Mouse (Mus musculus) stomach, embryonic 16.5 days (tissue): Measurements from ENCODE around the gene Os9. TPM values are rescaled to one million over a fixed set of nuclear protein-coding genes. Genes with fewer than 3 reads are reported as not detected.

Experiments
- ATAC-seq: fragments of 200-750 bp; cut with Nextera tagmentation; 2 replicates; pipeline ENCODE4 v1.8.0; 2017; ENCODE audit warnings: moderate number of reproducible peaks, moderate TSS enrichment; ENCODE audit not compliant: insufficient read depth, low FRiP score
- H3K27ac ChIP-seq: fragments of 300-500 bp; sonication (generic); 2 replicates; pipeline ENCODE4 v1.5.1; 2014; ENCODE audit warnings: low read length
- H3K27me3 ChIP-seq: fragments of 300-500 bp; sonication (generic); 2 replicates; pipeline ENCODE4 v1.6.1; 2014; ENCODE audit warnings: low read length, control low read depth, mixed read lengths; ENCODE audit not compliant: control insufficient read depth, insufficient read depth
- H3K36me3 ChIP-seq: fragments of 300-500 bp; sonication (generic); 2 replicates; pipeline ENCODE4 v1.6.1; 2014; ENCODE audit warnings: low read length; ENCODE audit not compliant: control insufficient read depth, insufficient read depth
- H3K4me1 ChIP-seq: fragments of 300-500 bp; sonication (generic); 2 replicates; pipeline ENCODE4 v1.6.1; 2014; ENCODE audit warnings: low read length, control low read depth, mixed read lengths; ENCODE audit not compliant: control insufficient read depth, insufficient read depth
- H3K4me2 ChIP-seq: fragments of 300-500 bp; sonication (generic); 2 replicates; pipeline ENCODE4 v1.6.1; 2014; ENCODE audit warnings: low read depth, low read length, mixed read lengths
- H3K4me3 ChIP-seq: fragments of 300-500 bp; sonication (generic); replicated peaks from 2 replicates; pipeline ENCODE4 v1.5.1; 2014; ENCODE audit warnings: mild to moderate bottlenecking, low read length
- H3K9ac ChIP-seq: fragments of 300-500 bp; sonication (generic); 2 replicates; pipeline ENCODE4 v1.6.1; 2014; ENCODE audit warnings: low read length
- H3K9me3 ChIP-seq: fragments of 300-500 bp; sonication (generic); replicated peaks from 2 replicates; pipeline ENCODE4 v1.6.1; 2016; ENCODE audit warnings: low read length, control low read depth; ENCODE audit not compliant: control insufficient read depth
- WGBS: fragments of 180-500 bp; shearing (Covaris S2); extraction: QIAGEN DNeasy Blood & Tissue Kit; methylation state at CpG from one replicate; pipeline ENCODE4 v1.1.7; 2014; 5-methylcytosine and 5-hydroxymethylcytosine counted together
- polyA plus RNA-seq: library from polyadenylated mRNA; unstranded; fragments of >200 nt; fragmentation: Nextera tagmentation; extraction: Ambion mirVana; gene quantifications from 2 replicates; pipeline ENCODE4 v1.2.1, GENCODE M21; 2015

Gene Os9
- polyA plus RNA-seq, 1 experiment from 2014 or later, result 114 TPM

- WGBS, result 84% methylated on average over 2 of the region's 2 CpGs
- 0 out of 2 replicates have a peak, but pooled peaks cover under 1% of the 10 kb centered on the region for H3K4me1 ChIP-seq
Measured at GRCm38 (mm10) chr10:127115068-127115467, 5.9 kb downstream of the Os9 start.

DNA sequence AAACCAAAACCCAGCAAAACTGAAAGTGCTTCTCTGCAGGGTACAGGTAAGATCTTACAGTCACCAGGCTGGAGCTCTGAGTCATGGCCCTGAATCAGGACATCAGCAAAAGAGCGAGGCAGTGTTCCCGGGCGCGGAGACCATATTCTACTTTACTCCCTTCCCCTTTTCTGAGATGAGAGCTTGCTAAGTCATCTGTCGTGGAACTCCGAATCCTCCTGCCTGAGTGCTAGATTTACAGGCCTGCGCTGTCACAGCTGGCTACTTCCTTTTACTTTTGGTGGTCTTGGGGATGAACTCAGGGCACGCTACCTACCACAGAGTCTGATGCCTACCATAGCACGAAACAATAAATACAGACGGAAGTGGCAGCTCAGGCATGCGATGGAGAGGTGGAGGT lies 6.5 kb downstream of the Os9 start:
- H3K4me2 ChIP-seq, result no peak overlapping the region
- ATAC-seq, result no peak
- H3K27me3 ChIP-seq, result no peaks in the 10 kb centered on the region
- H3K4me3 ChIP-seq, result no peak overlapping the region
- H3K9ac ChIP-seq, result no peak overlapping the region
- no peaks in the 10 kb centered on the region for H3K9me3 ChIP-seq
- H3K27ac ChIP-seq, result no peak overlapping the region
- H3K36me3 ChIP-seq, result peaks cover 3% of the 10 kb centered on the region; the same call in 1 of the 2 replicates
- 90% methylated on average over 11 of the region's 11 CpGs for WGBS
- H3K4me1 ChIP-seq, result no peaks in the 10 kb centered on the region

More at GRCm38 (mm10) chr10:127115068-127115467, 5.9 kb downstream of the Os9 start:
- Histone ChIP-seq H3K27me3 (no peaks in the 10 kb centered on the region), H3K9ac (no peak overlapping the region), H3K4me3 (no peak overlapping the region), H3K9me3 (no peaks in the 10 kb centered on the region), H3K4me2 (no peak overlapping the region), H3K27ac (no peak overlapping the region), H3K36me3 (peaks cover 3% of the 10 kb centered on the region; the same call in 1 of the 2 replicates)
- ATAC-seq, result no peak

- WGBS, result 89% methylated on average over 15 of the region's 15 CpGs
- no peaks in the 10 kb centered on the region for H3K4me1 ChIP-seq
- no peak overlapping the region for H3K4me2 ChIP-seq
- no peak overlapping the region for H3K9ac ChIP-seq
- H3K36me3 ChIP-seq, result no peaks in the 10 kb centered on the region; the same call in 1 of the 2 replicates
- no peak overlapping the region for H3K27ac ChIP-seq
- H3K27me3 ChIP-seq, result no peaks in the 10 kb centered on the region
- no peak for ATAC-seq
- H3K9me3 ChIP-seq, result no peaks in the 10 kb centered on the region
- no peak overlapping the region for H3K4me3 ChIP-seq
Measured at GRCm38 (mm10) chr10:127111001-127111887, 9.7 kb downstream of the Os9 start.

- ATAC-seq, result no peak
Measured at GRCm38 (mm10) chr10:127108262-127108583, 12.7 kb downstream of the Os9 start.

DNA sequence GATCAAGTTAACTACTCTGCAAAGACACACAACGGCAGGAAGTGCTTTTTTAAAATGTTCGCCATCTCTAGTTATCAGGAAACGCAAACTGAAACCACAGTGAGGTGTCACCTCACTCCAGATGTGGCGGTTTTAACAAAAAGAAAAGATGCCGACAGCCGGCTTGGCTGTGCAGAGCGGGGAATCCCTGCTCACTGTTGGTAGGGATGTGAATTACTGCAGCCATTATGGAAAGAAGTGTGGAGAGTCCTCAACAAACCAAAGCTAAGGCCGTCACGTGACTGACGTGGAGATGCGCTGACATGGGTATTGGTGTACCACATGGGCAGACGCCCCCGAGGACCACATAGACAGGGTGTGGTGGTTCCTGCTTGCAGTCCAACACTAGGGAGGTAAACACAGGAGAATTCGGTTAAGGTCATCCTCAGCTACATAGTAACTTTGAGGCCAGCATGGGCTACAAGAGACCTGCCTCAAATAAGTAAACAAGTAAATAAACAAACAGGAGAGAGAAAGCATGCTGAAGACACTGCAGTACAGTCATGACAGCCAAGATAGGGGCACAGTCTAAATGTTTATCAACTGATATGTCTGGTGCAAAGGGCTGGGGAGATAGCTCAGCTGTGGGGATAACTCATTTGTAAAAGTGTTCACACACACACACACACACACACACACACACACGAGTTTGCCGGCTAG lies 13.2 kb downstream of the Os9 start:
- no peaks in the 10 kb centered on the region for H3K9me3 ChIP-seq
- ATAC-seq, result no peak
- H3K27ac ChIP-seq, result no peak overlapping the region
- no peak overlapping the region for H3K4me2 ChIP-seq
- H3K36me3 ChIP-seq, result no peaks in the 10 kb centered on the region
- H3K9ac ChIP-seq, result no peak overlapping the region
- H3K27me3 ChIP-seq, result no peaks in the 10 kb centered on the region
- 83% methylated on average over 16 of the region's 16 CpGs for WGBS
- H3K4me3 ChIP-seq, result no peak overlapping the region
- H3K4me1 ChIP-seq, result no peaks in the 10 kb centered on the region

More at GRCm38 (mm10) chr10:127108262-127108583, 12.7 kb downstream of the Os9 start:
- Histone ChIP-seq H3K27me3 (no peaks in the 10 kb centered on the region), H3K36me3 (no peaks in the 10 kb centered on the region; the same call in 1 of the 2 replicates), H3K4me1 (no peaks in the 10 kb centered on the region), H3K27ac (no peak overlapping the region), H3K9me3 (no peaks in the 10 kb centered on the region), H3K4me3 (no peak overlapping the region), H3K4me2 (no peak overlapping the region), H3K9ac (no peak overlapping the region)
- 71% methylated on average over 3 of the region's 3 CpGs for WGBS

- H3K36me3 ChIP-seq, result no peaks in the 10 kb centered on the region
- ATAC-seq, result no peak
- H3K4me3 ChIP-seq, result no peak overlapping the region
- H3K9me3 ChIP-seq, result no peaks in the 10 kb centered on the region
- H3K4me1 ChIP-seq, result no peaks in the 10 kb centered on the region
- no peak overlapping the region for H3K9ac ChIP-seq
- H3K27me3 ChIP-seq, result no peaks in the 10 kb centered on the region
- no peak overlapping the region for H3K27ac ChIP-seq
- WGBS, result 46% methylated on average over 7 of the region's 7 CpGs
- H3K4me2 ChIP-seq, result no peak overlapping the region
Measured at GRCm38 (mm10) chr10:127103631-127104030, 17.3 kb downstream of the Os9 start.

DNA sequence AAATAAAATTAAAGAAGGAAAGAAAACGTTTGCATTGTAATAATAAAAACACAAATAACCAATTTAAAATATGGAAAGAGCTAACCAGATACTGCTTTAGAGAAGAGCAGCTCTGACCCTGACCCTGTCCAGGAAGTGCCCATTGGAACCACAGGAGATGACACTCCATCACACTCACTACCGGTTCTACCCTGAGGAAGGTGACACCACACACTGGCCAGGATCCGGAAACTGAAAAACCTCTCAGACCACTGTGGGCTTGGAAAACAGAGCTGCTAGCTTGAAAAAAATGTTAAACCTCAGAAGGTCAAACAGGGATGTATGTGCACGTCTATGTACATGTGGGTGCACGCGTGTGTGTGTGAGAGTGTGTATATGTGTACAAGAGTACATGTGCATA lies 19.8 kb downstream of the Os9 start:
- no peak for ATAC-seq
- no peaks in the 10 kb centered on the region for H3K4me1 ChIP-seq
- peaks cover 6% of the 10 kb centered on the region; the same call in 1 of the 2 replicates for H3K36me3 ChIP-seq
- H3K27me3 ChIP-seq, result no peaks in the 10 kb centered on the region
- WGBS, result 79% methylated on average over 6 of the region's 6 CpGs
- no peak overlapping the region for H3K4me3 ChIP-seq
- no peak overlapping the region for H3K9ac ChIP-seq
- no peak overlapping the region for H3K4me2 ChIP-seq
- H3K27ac ChIP-seq, result no peak overlapping the region
- H3K9me3 ChIP-seq, result no peaks in the 10 kb centered on the region

DNA sequence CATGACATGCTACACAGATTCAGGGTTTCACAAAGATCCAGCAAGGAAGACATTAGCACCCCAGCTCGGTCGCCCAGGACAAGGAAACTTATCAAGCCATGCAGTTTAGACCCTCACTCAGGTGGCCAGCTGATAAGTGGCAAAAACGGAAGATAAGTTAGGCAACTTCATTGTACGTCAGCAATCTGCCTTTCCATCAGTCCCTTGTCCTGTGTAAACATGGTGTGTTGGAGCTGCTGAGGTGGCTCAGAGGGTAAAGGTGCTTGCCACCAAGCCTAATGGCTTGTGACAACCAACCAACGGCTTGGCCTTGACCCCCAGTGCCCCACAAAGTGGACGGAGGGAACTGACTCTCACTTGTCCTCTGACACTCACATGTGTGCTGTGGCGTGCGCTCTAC lies 20.5 kb downstream of the Os9 start:
- no peak overlapping the region for H3K4me3 ChIP-seq
- H3K4me2 ChIP-seq, result no peak overlapping the region
- H3K9me3 ChIP-seq, result no peaks in the 10 kb centered on the region
- peaks cover 10% of the 10 kb centered on the region; the same call in 1 of the 2 replicates for H3K36me3 ChIP-seq
- H3K27ac ChIP-seq, result no peak overlapping the region
- WGBS, result 63% methylated on average over 8 of the region's 8 CpGs
- H3K4me1 ChIP-seq, result no peaks in the 10 kb centered on the region
- no peak for ATAC-seq
- H3K9ac ChIP-seq, result no peak overlapping the region
- no peaks in the 10 kb centered on the region for H3K27me3 ChIP-seq

GRCm38 (mm10) chr10:127099868-127100267 lies 21.1 kb downstream of the Os9 start:
- Histone ChIP-seq H3K4me2 (no peak overlapping the region), H3K27me3 (no peaks in the 10 kb centered on the region), H3K36me3 (peaks cover 10% of the 10 kb centered on the region; the same call in 1 of the 2 replicates), H3K9ac (no peak overlapping the region), H3K9me3 (no peaks in the 10 kb centered on the region), H3K4me3 (no peak overlapping the region), H3K4me1 (peaks cover 1% of the 10 kb centered on the region; the same call in 1 of the 2 replicates), H3K27ac (no peak overlapping the region)
- 90% methylated on average over 15 of the region's 15 CpGs for WGBS
- no peak for ATAC-seq
